Mouse (Mus musculus) lung, postnatal 36 days (tissue): ENCODE results near the gene Adamtsl4.

Experiments used
- DNase-seq: peaks from one replicate; pipeline ENCODE4 v3.0.0; 2022; ENCODE audit warnings: mixed read lengths

The Adamtsl4 gene

GRCm38 (mm10) chr3:95687524-95688421 is at the start of gene Adamtsl4:
Gene Adamtsl4, minus strand, starts transcription at chr3:95687917.
- DNase-seq, result peak; percentile 88

DNA sequence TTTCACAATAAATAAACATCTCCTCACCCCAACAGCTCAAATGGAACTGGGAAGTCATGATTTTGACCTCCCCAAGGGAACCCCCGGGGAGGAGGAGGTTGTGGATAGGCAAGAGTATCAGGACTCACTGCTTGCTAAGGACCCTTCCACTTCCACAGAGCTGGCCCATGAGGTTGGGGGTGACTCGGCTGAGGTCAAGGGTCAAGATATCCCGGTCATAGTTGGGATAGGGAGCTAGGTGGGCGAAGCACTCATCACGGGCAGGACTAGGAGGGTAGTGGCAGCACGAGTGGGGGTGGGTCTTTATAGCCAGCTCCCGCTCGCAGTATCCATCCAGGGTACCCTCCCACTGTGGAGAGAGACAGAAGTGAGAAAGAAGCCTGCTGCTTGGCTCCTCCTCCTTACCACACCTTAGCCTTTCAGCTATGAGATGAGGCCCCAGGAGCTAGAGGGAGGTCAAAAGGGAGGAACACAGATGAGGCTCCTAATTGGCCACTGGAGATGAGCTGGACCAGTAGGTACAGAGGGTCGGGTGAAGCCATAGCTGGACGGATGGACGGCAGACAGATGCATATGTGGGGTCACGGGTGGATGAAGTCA is 47.5 kb upstream of the Adamtsl4 start:
- no peak for DNase-seq

DNA sequence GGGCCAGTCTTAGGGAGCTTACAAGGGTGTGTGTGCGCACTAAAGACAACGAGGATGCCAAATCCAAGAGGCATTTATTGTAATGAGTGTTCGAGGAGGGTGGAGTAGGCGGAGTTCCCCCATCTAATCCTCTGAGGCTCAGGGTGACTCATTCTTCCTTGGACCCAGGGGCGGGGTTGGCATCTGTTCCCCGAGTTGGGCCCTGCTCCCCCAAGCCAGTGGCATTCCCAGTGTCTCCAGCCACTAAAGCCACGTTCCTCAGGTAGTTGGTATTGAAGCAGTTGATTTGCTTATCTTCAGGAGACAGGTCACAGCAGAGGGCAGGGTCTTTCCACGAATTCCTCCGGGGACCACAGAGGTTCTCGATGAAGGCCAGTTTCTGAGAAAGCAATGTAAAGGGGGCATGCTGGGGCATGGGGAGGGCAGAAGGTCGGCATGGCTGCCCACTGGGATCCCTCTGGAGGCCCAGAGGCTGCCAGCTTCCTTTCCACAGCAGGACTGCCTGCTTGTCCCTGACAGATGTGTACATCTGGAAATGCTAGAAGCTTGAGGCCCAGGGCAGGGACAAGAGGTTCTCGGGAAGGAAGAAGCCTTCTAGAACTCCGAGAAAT is 46.5 kb upstream of the Adamtsl4 start:
- DNase-seq, result no peak

GRCm38 (mm10) chr3:95732744-95733521 is 45.2 kb upstream of the Adamtsl4 start:
- peak; percentile 84 for DNase-seq

GRCm38 (mm10) chr3:95732297-95732696 is 44.6 kb upstream of the Adamtsl4 start:
- DNase-seq, result peak; percentile 17

DNA sequence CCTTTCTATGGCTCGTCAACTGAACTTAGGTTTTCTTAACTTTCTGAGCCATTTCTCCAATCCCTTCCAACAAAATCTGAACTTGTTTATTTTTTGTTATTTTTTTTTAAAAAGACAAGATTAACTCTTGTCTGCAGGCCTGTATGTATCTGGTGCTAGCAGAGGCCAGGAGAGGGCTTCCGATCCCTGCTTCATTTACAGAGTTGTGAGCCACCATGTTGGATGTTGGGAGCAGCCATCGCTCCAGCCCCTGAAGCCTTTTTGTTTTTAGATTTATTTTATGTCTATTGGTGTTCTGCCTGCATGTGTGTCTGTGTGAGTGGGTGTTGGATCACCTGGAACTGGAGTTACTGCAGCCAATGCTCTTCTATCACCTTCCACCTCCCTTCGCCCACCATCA is 44.1 kb upstream of the Adamtsl4 start:
- DNase-seq, result no peak

GRCm38 (mm10) chr3:95730431-95730830 is 42.7 kb upstream of the Adamtsl4 start:
- DNase-seq, result no peak

DNA sequence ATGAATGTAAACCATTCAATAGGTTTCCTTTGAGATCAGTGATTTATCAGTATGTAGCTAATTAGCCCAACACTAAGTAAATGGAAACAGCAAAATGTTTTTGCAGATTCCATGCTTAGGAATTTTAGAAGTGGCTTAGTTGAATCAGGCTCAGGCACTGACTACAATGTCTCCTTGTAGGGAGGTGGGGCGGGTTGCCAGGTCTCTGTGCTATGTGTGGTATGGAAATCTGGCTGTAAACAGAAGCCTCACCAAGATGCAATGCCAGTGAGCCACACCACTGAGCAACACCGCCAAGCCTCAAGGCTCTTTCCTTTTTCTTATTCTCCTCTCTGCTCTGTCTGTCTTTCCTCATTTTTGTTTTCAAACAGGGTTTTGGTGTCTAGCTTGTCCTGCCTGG is 41.2 kb upstream of the Adamtsl4 start:
- peak; percentile 40 for DNase-seq

DNA sequence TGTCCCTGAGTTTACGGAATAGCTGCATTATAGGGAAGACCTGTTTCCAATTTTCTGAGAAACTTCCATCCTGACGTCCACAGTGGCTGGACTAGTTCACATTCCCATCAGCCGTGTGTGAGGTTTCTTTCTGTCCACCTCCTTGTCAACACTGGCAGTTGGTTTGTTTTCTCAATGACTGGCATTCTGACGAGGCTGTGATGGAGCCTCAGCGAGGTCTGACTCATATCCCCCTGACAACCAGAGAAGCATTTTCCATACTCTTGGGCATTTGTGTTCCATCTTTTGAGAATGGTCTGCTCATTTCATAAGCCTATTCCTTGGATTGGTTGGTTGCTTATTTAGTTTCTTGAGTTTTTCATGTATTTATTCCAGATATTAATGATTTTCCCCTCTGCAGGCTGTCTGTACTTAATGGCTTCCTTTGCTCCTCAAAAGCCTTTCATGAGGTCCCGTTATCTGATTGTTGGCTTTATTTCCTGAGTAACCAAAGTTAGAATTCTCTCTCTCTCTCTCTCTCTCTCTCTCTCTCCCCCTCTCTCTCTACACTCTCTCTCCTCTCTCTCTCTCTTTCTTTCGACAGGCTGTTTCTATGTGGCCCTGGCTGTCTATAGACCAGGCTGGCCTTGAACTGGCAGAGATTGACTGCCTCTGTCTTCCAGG is 39.1 kb upstream of the Adamtsl4 start:
- no peak for DNase-seq

GRCm38 (mm10) chr3:95725863-95726262 is 38.1 kb upstream of the Adamtsl4 start:
- no peak for DNase-seq

DNA sequence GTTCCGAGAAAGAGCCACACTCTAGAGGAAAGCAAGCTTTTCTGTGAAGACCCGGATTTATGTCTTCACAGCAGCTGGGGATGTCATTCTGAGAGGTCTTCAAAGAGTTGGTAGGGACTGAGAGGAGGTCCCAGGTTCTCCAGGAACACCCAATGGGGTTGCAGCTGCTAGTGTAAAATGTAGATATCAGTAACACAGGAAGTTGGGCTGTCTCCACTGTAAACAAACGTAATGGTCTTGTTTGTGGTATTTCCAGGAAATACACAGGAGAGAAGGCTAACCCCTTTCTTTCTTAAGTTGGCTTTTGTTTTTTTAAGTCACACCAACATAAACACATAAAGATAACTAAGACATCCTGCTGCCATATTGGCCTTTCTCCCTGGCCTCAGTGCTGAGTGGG is 34.7 kb upstream of the Adamtsl4 start:
- no peak for DNase-seq

DNA sequence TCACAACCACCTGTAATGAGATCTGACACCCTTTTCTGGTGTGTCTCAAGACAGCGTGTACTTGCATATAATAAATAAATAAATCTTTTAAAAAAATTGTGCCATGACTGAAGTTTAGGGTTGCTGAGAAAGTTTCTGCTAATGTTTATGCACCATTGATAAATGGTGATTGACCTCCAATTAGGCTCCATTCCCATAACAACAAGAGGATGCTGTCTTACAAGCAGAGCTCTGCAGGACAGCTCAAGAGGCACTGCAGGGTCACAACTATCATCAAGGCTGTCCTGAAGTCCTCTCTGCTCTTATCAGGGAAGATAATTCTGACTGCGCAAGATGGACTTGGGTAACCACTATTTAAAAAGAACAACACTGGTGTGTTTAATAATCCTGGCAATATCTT is 30.4 kb upstream of the Adamtsl4 start:
- DNase-seq, result no peak

GRCm38 (mm10) chr3:95716075-95716474 is 28.4 kb upstream of the Adamtsl4 start:
- DNase-seq, result no peak

- no peak for DNase-seq
Measured at GRCm38 (mm10) chr3:95709967-95710366, 22.2 kb upstream of the Adamtsl4 start.

- no peak for DNase-seq
Measured at GRCm38 (mm10) chr3:95709044-95709443, 21.3 kb upstream of the Adamtsl4 start.

DNA sequence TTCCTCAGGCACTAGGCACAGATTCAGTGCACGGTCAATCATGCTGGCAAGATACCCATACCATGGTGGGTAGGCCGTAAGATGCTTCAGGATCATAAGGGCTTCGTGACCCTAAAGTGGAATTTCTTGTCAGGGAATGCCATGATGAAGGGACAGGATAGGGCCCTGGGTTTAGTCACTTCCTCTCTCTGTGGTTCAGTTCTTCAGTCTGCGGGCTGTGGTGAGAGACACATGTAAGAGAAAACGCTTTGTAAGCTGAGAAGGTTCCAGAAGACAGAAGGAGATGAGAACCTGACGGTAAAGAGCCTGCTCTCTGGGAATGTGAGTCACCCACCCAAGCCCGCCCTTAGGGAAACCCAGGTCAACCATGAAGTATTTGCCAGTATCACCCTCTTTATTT is 19.8 kb upstream of the Adamtsl4 start:
- DNase-seq, result no peak

DNA sequence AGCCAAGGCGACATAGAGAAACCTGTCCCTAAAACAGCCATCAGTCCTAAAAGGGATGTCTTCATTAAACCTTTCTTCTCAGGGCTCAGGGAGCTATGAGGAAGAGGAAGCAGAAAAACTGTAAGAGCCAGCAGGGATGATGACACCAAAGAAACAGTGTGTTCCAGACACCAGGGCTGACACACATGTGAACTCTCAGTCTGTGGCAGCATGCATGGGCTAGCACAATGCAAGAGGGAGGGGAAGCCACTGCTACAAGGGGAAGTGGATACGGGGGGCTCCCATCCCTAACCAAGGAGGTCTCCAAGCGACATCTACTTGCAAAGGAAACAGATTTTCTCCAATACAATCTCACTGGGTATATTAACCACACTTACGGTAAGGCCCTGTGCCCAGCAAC is 18.6 kb upstream of the Adamtsl4 start:
- DNase-seq, result no peak

- DNase-seq, result peak; percentile 53
Measured at GRCm38 (mm10) chr3:95704612-95705011, 16.9 kb upstream of the Adamtsl4 start.

- DNase-seq, result no peak
Measured at GRCm38 (mm10) chr3:95703276-95703675, 15.6 kb upstream of the Adamtsl4 start.

- DNase-seq, result peak; percentile 92
Measured at GRCm38 (mm10) chr3:95701877-95702540, 14.3 kb upstream of the Adamtsl4 start.

DNA sequence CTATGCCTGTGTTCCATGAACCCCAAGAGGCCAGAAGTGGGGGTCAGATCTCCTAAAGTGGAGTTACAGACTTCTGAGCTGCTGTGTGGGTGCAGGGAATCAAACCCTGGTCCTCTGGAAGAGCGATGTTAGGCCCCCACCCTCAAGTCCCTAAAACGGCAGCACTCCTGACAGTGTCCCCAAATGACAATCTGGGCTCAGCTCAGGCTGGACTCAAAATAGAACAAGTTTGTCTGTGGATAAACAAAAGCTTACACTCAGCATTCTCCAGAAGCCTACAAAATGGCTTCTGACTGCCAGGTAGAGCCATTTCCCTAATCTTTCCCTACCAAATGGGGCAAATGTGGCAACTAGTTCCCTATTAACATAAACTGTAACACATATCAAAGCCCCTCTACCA is 13.4 kb upstream of the Adamtsl4 start:
- DNase-seq, result no peak

DNA sequence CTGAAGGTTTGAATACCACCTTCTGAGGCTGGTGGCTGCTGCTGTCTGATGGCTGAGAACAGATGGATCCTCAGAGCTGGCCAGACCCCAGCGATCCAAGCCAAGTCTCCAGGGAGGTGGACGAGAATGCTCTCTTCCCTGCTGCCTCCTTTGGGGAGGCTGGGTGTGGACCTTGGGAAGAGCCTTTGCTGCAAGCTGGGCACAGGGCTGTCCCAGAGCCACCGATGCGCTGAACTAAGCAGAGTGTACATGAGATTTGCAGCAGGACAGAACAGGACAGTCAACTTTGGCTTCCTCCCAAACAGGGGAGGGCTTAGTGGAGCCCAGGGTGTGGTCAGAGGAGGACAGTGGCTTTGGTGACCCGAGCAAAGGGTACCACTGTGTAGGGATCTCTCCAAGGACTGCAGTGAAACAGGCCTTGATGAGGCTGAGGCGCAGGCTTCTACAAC is 12.5 kb upstream of the Adamtsl4 start:
- no peak for DNase-seq
